Mouse (Mus musculus) C2C12 (cell line): Measurements from ENCODE around the gene St8sia1.

Source experiments
- CEBPB ChIP-seq: IDR thresholded peaks from one replicate; pipeline ENCODE4 v1.6.1; 2011; ENCODE audit warnings: low read depth, mild to moderate bottlenecking, control low read depth, moderate library complexity
- CTCF ChIP-seq: IDR thresholded peaks from one replicate; pipeline ENCODE4 v1.5.1; 2011; ENCODE audit not compliant: control insufficient read depth, insufficient read depth, insufficient read length
- MAX ChIP-seq: IDR thresholded peaks from one replicate; pipeline ENCODE4 v1.6.1; 2011; ENCODE audit warnings: mild to moderate bottlenecking, control low read depth
- MYOD1 ChIP-seq: IDR thresholded peaks from one replicate; pipeline ENCODE4 v1.6.1; 2011; ENCODE audit warnings: low read depth; ENCODE audit not compliant: control insufficient read depth, insufficient read length
- MYOG ChIP-seq: IDR thresholded peaks from one replicate; pipeline ENCODE4 v1.6.1; 2011; ENCODE audit not compliant: control insufficient read depth, insufficient read length; ENCODE audit errors: extremely low read depth
- USF1 ChIP-seq: IDR thresholded peaks from one replicate; pipeline ENCODE4 v1.6.1; 2011; ENCODE audit warnings: low read depth, mild to moderate bottlenecking, control low read depth, moderate library complexity

GRCm38 (mm10) chr6:142964076-142964530 is at the start of gene St8sia1:
- no peak for TF ChIP-seq MAX
- TF ChIP-seq CTCF = no peak
- TF ChIP-seq MYOD1 = no peak
- TF ChIP-seq USF1 = no peak
- TF ChIP-seq CEBPB = no peak
- no peak for TF ChIP-seq MYOG
